Mouse (Mus musculus) limb, embryonic 10.5 days (tissue): ENCODE measurements around the gene Ctbp1. TPM values are rescaled to one million over a fixed set of nuclear protein-coding genes. Genes with fewer than 3 reads are reported as not detected.
A peak's percentile ranks its signal among the peaks of the same experiment; 100 is the strongest.

Experiments
- DNase-seq: peaks from one replicate; pipeline ENCODE4 v3.0.0-alpha.2; 2017; ENCODE audit warnings: low spot score
- H3K27ac ChIP-seq: fragments of 300-500 bp; sonication (generic); 2 replicates; pipeline ENCODE4 v1.5.1; 2016; ENCODE audit warnings: mild to moderate bottlenecking
- H3K27me3 ChIP-seq: fragments of 300-500 bp; sonication (generic); 2 replicates; pipeline ENCODE4 v1.6.1; 2016; ENCODE audit warnings: low read depth, mild to moderate bottlenecking; ENCODE audit not compliant: poor library complexity, severe bottlenecking
- H3K36me3 ChIP-seq: fragments of 300-500 bp; sonication (generic); 2 replicates; pipeline ENCODE4 v1.6.1; 2016; ENCODE audit warnings: mild to moderate bottlenecking, moderate library complexity
- H3K4me1 ChIP-seq: fragments of 300-500 bp; sonication (generic); 2 replicates; pipeline ENCODE4 v1.6.1; 2016
- H3K4me3 ChIP-seq: fragments of 300-500 bp; sonication (generic); 2 replicates; pipeline ENCODE4 v1.5.1; 2016; ENCODE audit warnings: mild to moderate bottlenecking, moderate library complexity
- H3K9me3 ChIP-seq: fragments of 300-500 bp; sonication (generic); replicated peaks from 2 replicates; pipeline ENCODE4 v1.6.1; 2016; ENCODE audit warnings: mild to moderate bottlenecking
- WGBS: fragments of 180-500 bp; shearing (Covaris S2); methylation state at CpG from one replicate; pipeline ENCODE4 v1.1.7; 2016; 5-methylcytosine and 5-hydroxymethylcytosine counted together
- polyA plus RNA-seq: library from polyadenylated mRNA; unstranded; fragments of >200 nt; fragmentation: Nextera tagmentation; extraction: Ambion mirVana; gene quantifications from 2 replicates; pipeline ENCODE4 v1.2.1, GENCODE M21; 2016

The Ctbp1 gene
- polyA plus RNA-seq, 1 experiment from 2014 or later = 473 TPM

DNA sequence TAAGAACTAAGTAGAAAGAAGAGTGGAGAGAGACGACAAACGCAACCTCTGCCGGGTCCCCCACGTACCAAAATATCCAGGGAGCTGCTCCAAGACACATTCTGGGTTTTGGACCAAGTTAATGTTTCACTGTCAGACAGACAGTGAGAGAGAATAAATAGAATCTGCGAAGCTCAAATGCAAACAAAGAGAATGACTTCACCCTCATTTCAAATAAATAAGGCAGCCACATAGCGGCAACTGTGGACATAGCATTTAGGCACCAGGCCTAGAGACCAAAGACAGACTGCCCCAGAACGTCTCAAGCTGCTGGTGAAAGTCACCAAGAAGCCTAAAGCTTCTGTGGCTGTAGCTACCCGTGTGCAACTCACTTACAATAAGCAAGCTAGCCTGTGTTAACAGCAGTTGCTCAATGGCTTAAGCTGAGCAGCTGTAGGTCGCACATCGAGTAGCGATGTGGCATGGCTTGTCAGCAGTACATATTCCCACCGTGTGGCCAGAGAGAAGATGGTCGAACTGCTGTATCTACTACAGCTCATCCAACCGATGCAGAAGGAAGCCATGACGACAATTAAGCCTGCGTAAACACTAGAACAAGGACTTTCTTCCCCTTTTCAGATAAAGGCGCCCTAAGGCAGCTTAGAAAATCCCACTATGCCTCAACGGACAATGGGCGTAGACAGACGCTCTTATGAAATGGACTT, 55.9 kb downstream of the Ctbp1 start:
- H3K9me3 ChIP-seq = no peaks in the 10 kb centered on the region
- DNase-seq = no peak
- 91% methylated on average over 20 of the region's 20 CpGs for WGBS
- H3K27ac ChIP-seq = peak overlapping the region; percentile 73; the same call in 1 of the 2 replicates
- H3K36me3 ChIP-seq = no peaks in the 10 kb centered on the region
- no peaks in the 10 kb centered on the region for H3K27me3 ChIP-seq
- peaks cover 50% of the 10 kb centered on the region for H3K4me1 ChIP-seq
- H3K4me3 ChIP-seq = no peak overlapping the region

DNA sequence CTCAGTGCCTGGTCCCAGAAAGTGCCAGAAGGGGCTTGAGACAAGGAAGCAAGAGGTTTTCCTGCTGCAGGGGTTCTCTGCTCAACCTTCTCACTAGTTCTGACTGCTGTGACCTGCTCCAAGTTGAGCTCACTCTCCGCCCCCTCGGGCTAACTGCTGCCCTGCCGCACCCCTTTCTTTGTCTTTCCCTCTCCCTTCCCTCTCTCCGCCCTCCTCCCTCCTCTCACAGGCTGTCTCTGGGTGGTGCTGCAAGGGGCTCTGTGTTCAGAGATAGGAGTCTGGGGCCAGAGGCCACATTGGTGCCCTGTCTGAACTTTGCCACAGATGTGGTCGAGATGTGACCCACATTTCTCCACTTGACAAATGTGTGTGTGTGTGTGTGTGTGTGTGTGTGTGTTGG, 56.7 kb downstream of the Ctbp1 start, which contains the start of gene Spon2:
Gene Spon2, minus strand, starts transcription at position 375 of the 400 bp plus-strand sequence.
- no peak for DNase-seq
- Histone ChIP-seq H3K36me3 (no peaks in the 10 kb centered on the region), H3K9me3 (no peaks in the 10 kb centered on the region), H3K27ac (peak within 1 kb of the TSS; percentile 73), H3K4me1 (peaks cover 46% of the 10 kb centered on the region), H3K27me3 (no peaks in the 10 kb centered on the region), H3K4me3 (no peak within 1 kb of the TSS)
- 27% methylated on average over 5 of the region's 5 CpGs for WGBS

DNA sequence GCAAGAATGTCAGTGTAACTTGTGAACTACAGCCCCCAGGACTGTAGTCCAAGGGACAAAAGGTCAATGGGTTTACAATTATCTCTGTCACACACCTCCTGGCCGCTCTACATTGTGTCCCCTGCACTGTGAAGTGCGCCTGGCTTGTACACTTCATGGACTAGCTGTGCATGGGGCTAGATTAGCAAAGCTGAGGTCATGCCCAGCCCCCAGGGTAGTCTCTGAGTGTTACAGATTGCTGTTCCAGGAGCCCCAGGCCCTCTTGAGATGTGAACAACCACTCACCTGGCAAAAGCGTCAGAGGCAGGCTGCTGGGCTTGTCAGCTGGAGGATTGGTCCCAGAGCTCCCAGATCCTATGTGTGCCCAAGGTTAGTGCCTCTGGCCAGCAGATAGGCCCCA, 57.1 kb downstream of the Ctbp1 start:
- Histone ChIP-seq H3K27me3 (no peaks in the 10 kb centered on the region), H3K27ac (peak overlapping the region; percentile 73), H3K9me3 (no peaks in the 10 kb centered on the region), H3K4me1 (peaks cover 42% of the 10 kb centered on the region), H3K36me3 (no peaks in the 10 kb centered on the region), H3K4me3 (no peak overlapping the region)
- WGBS = 39% methylated on average over 3 of the region's 3 CpGs
- no peak for DNase-seq

DNA sequence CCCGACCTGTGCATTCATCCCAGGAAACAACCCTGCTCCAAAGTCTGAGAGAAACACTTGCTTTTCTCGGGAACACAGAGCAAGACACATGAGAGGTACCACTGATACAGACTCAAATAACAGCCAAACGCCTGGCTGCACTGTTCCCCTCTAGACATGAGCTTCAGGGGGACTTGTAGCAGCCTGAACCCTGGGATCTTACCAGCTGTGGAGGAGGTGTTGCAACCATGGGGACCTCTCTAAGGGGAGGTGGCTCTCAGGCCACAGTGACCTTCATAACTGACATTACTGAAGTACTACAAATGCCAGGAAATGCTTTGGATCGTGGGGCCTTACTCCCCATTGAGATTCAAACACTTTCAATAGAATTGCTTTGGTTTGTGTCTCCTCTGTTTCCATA, 60.1 kb downstream of the Ctbp1 start:
- no peak for DNase-seq
- no peak overlapping the region for H3K27ac ChIP-seq
- no peaks in the 10 kb centered on the region for H3K36me3 ChIP-seq
- no peak overlapping the region for H3K4me3 ChIP-seq
- H3K9me3 ChIP-seq = no peaks in the 10 kb centered on the region
- H3K4me1 ChIP-seq = peaks cover 22% of the 10 kb centered on the region
- 76% methylated on average over 4 of the region's 4 CpGs for WGBS
- H3K27me3 ChIP-seq = no peaks in the 10 kb centered on the region

DNA sequence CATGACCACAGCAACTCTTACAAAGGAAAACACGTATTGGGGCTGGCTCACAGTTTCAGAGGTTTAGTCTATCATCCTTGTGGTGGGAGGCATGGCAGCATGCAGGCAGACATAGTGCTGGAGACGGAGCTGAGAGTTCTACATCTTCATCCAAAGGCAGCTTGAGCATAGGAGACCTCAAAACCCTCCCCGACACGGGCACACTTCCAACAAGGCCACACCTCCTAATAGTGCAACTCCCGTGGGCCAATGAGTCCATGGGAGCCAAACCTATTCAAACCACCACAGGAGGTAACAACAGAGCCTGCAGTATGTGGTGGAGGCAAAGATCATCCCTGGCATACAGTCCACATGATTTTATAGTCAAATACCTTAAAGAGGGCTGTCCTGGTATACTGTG, 63.5 kb downstream of the Ctbp1 start:
- DNase-seq = no peak
- Histone ChIP-seq H3K27ac (no peak overlapping the region), H3K27me3 (no peaks in the 10 kb centered on the region), H3K36me3 (no peaks in the 10 kb centered on the region), H3K9me3 (no peaks in the 10 kb centered on the region), H3K4me3 (no peak overlapping the region), H3K4me1 (no peaks in the 10 kb centered on the region)
- 89% methylated on average over 5 of the region's 5 CpGs for WGBS

DNA sequence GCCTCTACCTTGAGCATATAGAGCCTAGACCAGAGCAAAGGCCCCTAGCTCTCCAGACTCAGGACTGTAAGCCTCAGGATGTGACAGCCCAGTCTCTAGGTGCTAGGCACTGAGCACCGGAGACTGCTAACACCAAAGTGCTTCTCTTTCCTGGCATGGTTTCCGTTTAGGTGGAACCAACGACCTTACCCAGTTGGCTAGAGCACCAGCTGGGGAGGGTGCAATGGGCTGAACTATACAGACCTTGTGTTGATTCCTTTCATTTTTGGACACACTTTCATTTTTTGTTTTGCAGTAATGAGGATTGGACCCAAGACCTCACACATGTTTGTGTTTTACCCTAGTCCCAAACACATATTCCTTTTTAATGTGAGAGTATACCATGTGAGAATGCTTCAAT, 64.3 kb downstream of the Ctbp1 start:
- Histone ChIP-seq H3K27ac (no peak overlapping the region), H3K9me3 (no peaks in the 10 kb centered on the region), H3K36me3 (no peaks in the 10 kb centered on the region), H3K4me3 (no peak overlapping the region), H3K27me3 (no peaks in the 10 kb centered on the region), H3K4me1 (no peaks in the 10 kb centered on the region)
- DNase-seq = no peak
- WGBS = 85% methylated on average over 3 of the region's 3 CpGs

DNA sequence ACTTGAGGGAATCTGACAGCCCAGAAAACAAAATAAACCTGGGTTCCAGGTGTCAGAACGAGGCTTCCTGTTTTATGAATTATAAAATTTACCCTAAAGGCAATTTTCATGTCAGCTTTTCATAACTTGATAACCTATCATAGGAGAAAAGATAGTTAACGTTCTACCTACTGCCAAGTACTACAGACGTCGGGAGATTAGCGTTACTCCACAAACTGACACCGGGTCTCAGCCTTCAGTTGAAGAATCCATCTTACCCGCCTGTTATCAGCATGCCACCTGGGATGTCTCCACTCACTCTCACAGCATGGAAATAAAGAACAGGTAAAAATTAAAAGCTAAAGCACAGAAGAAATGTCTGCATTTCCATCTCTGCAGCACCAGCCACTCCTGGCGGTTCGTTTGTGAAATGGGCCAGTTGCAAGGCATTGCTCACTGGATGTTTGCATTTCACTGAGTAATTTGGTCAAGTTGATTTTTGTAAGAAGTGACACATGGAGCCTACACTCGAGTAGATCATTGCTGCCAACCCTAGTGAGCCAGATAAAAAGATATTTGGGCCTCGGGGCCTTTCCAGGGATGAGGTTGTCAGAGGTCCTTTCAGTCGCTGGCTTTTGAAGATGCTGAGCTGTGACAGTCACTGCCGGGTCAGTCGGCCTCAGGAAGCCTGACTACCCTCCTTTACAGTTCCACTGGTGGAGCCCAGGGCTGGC, 66.1 kb downstream of the Ctbp1 start:
- Histone ChIP-seq H3K4me1 (0 out of 2 replicates have a peak, but pooled peaks cover 2% of the 10 kb centered on the region), H3K27ac (no peak overlapping the region), H3K27me3 (no peaks in the 10 kb centered on the region), H3K4me3 (no peak overlapping the region), H3K9me3 (no peaks in the 10 kb centered on the region), H3K36me3 (no peaks in the 10 kb centered on the region)
- WGBS = 85% methylated on average over 14 of the region's 14 CpGs
- DNase-seq = no peak

DNA sequence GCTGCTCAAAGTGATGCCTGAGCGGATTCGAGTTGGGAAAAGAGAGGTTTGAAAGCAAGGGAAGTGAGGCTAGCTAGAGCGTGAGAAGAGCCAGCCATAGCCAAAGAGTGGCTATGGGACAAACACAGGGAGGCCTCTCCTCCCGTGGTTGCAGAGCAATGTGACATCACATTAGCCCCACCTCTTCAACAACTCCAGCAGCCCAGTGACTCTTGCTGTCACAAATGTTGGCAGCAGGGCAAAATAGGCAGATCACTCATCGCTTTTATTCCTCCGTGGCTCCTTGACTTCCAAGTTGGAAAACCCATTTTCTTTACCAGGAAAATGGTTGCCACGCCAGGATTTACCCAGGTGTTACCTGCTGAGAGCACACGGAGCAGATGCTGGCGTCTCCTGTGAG, 67.7 kb downstream of the Ctbp1 start:
- no peak overlapping the region for H3K27ac ChIP-seq
- H3K4me1 ChIP-seq = 0 out of 2 replicates have a peak, but pooled peaks cover 2% of the 10 kb centered on the region
- no peaks in the 10 kb centered on the region for H3K27me3 ChIP-seq
- no peaks in the 10 kb centered on the region for H3K9me3 ChIP-seq
- H3K36me3 ChIP-seq = no peaks in the 10 kb centered on the region
- WGBS = 62% methylated on average over 9 of the region's 9 CpGs
- DNase-seq = peak; percentile 12
- H3K4me3 ChIP-seq = no peak overlapping the region

DNA sequence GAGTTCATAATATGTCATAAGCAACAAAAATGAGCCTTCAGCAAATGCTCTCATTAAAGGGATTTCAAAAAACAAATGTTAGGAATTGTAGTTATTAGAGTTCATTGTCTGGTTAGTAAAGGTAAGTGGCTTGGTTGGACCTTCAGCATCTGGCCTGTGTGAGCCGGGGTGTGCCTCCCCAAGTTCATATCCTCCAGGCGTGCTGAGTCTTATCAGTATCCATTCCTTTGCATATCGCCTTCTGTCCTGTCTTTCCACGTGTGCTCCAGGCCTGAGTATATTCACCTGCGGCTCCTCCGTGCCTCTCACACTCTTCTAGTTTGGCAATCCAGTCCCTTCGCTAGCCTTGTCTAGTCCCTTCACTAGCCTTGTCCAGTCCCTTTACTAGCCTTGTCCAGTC, 68.5 kb downstream of the Ctbp1 start:
- Histone ChIP-seq H3K4me1 (0 out of 2 replicates have a peak, but pooled peaks cover 2% of the 10 kb centered on the region), H3K27ac (no peak overlapping the region), H3K9me3 (no peaks in the 10 kb centered on the region), H3K36me3 (no peaks in the 10 kb centered on the region), H3K27me3 (no peaks in the 10 kb centered on the region), H3K4me3 (no peak overlapping the region)
- peak; percentile 29 for DNase-seq
- WGBS = 89% methylated on average over 7 of the region's 7 CpGs

DNA sequence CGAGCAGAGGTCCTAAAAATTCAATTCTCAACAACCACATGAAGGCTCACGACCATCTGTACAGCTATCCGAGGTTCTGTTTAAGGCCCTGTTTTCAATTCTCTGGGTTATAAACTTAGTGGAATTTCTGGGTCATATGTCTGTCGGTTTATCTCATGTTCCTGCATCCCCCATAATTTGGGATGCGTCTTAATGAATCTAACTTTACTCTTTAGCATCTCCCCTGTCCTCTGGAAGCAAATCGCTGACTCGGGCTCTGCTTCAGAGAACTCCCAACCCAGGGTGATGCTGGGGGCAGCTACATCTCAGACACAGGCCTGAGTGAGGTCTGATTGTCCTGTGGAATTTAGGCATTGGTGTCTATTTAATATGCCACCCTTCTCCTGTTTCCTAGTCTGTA, 70.5 kb downstream of the Ctbp1 start:
- Histone ChIP-seq H3K36me3 (no peaks in the 10 kb centered on the region), H3K27ac (no peak overlapping the region), H3K4me1 (0 out of 2 replicates have a peak, but pooled peaks cover 2% of the 10 kb centered on the region), H3K9me3 (no peaks in the 10 kb centered on the region), H3K27me3 (no peaks in the 10 kb centered on the region), H3K4me3 (no peak overlapping the region)
- 80% methylated on average over 7 of the region's 7 CpGs for WGBS
- DNase-seq = peak; percentile 14

DNA sequence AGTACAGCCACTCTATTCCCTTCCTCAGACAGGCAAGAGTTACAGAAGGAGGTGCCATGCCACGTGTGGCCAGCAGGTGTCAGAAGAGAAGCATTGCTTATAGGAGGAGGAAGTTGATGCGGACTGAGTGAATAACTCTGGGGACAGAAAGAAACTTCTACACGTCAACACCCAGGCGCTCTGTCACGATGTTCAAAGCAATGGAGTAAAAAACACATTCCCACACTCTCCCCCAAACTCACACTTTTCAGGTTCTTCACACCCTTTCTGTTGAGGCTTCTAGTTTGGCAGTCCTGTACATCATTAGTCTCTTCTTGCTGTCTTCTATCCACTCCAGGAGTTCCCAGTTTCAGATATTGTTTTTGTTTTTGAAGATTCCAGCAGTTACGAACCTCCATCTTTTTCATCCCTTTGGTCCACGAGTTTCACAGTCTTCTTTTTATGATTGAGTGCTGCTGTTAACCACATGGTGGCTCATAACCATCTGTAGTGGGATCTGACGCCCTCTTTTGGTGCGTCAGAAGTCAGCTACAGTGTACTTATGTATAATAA, 71.0 kb downstream of the Ctbp1 start:
- Histone ChIP-seq H3K4me1 (0 out of 2 replicates have a peak, but pooled peaks cover 2% of the 10 kb centered on the region), H3K27me3 (no peaks in the 10 kb centered on the region), H3K36me3 (no peaks in the 10 kb centered on the region), H3K9me3 (no peaks in the 10 kb centered on the region), H3K27ac (no peak overlapping the region), H3K4me3 (no peak overlapping the region)
- DNase-seq = peak; percentile 80
- WGBS = 22% methylated on average over 9 of the region's 9 CpGs

DNA sequence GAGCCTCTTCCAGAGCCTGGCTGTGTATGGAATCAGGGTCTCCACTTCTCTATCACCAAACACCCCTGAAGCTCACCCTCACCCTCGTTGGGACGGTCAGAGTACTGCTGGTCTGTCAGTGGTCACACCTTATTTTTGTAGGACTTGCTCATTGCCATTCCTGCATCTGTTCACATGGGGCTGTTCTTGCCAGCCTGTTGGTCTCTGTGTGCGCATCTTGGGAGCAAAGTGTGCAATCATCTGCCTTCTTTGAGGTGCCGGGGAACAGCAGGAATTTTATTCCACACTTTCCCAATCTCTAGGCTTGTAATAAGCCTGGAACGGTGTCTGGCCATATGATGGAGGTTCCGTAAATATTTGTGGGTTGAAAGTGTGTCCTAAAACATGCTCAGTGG, 71.6 kb downstream of the Ctbp1 start:
- Histone ChIP-seq H3K4me1 (0 out of 2 replicates have a peak, but pooled peaks cover 2% of the 10 kb centered on the region), H3K27me3 (no peaks in the 10 kb centered on the region), H3K36me3 (no peaks in the 10 kb centered on the region), H3K4me3 (no peak overlapping the region), H3K9me3 (no peaks in the 10 kb centered on the region), H3K27ac (no peak overlapping the region)
- no peak for DNase-seq
- WGBS = 88% methylated on average over 6 of the region's 6 CpGs

DNA sequence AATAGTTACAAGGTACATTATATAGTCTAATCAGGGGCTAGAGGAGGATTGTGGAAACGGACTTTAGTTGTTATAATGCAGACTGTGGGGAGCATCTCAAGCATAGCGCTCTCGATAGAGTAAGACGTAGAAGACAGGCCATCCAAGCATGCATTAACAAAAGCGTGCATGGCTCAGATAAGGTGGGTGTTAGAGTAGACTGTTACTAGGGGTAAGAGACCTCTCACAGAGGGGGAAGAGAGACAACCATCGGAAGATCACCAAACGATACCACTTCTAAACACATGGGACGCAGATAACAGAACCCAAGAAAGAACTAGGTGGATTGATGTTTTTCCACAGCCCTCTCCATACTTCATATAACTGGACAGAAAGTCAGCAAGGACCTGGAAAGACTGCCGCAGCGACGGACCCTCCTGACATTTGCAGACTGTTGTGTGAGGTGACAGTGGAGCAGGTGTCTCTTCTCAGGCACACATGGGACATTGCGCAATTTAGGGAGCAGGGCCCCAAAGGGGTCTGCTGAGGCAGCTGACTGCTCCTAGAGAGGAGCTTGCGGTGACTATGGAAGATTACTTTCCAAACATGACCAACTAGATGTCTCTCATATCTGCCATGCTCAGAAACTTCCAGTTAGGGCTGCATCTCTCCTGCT, 72.2 kb downstream of the Ctbp1 start:
- 89% methylated on average over 13 of the region's 13 CpGs for WGBS
- Histone ChIP-seq H3K27ac (no peak overlapping the region), H3K4me3 (no peak overlapping the region), H3K36me3 (no peaks in the 10 kb centered on the region), H3K9me3 (no peaks in the 10 kb centered on the region), H3K4me1 (0 out of 2 replicates have a peak, but pooled peaks cover 2% of the 10 kb centered on the region), H3K27me3 (no peaks in the 10 kb centered on the region)
- no peak for DNase-seq
